Mouse (Mus musculus) megakaryocyte progenitor cell, adult 5-6 weeks (primary cell): ENCODE results near the gene Gse1. TPM values are rescaled to one million over a fixed set of nuclear protein-coding genes. Genes with fewer than 3 reads are reported as not detected.
"Not testable (repeated sequence)": the region's sequence is repeated elsewhere in the genome, so short reads cannot be mapped to it uniquely, and the experiment has no call there.

ENCODE experiments used
- ATAC-seq: replicated peaks from 2 replicates; pipeline ENCODE4 v1.8.0; 2016; ENCODE audit warnings: mild to moderate bottlenecking, moderate TSS enrichment, inconsistent platforms; ENCODE audit not compliant: poor library complexity
- total RNA-seq, 2 experiments: library from RNA; stranded (forward) in 1 of 2; stranded (reverse) in 1 of 2; fragments of 157-497, 149-512 nt in 1 of 2; fragments of 200-1000 nt in 1 of 2; gene quantifications; 2 replicates each; pipeline versions ENCODE4 v1.2.3 to v1.2.4; 2015 to 2017

Gene Gse1
- total RNA-seq, 2 experiments from 2014 or later = 11.2 to 32.6 TPM

- no peak for ATAC-seq
Measured at GRCm38 (mm10) chr8:120339743-120340142, 111.5 kb downstream of the Gse1 start.

- no peak for ATAC-seq
Measured at GRCm38 (mm10) chr8:120341124-120341523, 112.9 kb downstream of the Gse1 start.

GRCm38 (mm10) chr8:120342847-120343548, 114.7 kb downstream of the Gse1 start:
- ATAC-seq = peak; percentile 1; the same call in 1 of the 2 replicates

DNA sequence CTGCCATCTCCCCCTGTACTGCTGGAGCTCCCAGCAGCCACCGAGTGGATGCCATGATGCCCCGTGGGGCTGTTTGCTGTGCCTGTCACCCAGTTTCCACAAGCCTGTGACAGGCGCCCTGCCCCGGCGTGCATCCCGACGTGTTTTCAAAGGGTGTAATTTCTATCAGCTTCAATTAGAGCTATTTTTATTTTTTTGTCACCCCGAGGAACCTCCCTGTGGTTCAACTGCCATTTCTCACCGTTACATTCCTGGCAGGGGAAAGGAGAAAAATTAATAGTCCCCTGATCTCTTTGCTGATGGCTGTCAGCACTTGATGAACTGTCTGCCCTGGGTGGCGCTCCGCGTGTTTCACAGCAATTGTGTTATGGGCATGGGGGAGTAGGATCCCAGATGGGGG, 115.3 kb downstream of the Gse1 start:
- peak; percentile 38 for ATAC-seq

DNA sequence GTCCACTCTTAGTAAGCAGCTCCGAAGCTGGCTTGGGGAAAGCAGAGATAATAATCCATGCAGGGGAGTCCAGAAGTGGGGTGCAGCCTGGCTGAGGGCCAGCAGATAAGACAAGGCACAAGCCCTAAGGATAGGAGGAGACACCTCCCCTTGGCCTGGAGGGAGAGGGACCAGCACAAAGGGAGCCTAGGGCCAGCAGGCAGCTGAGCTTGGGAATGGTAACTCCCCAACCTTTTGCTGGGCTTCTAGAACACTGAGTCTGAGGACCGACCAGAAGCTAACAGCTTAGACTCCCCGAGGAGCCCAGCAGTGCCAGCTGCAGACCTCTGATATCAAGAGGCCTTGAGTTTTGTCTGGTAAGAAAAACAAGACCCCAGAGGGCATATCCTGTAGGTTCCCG, 115.9 kb downstream of the Gse1 start:
- peak; percentile 47 for ATAC-seq

GRCm38 (mm10) chr8:120344583-120344982, 116.3 kb downstream of the Gse1 start:
- ATAC-seq = peak; percentile 14

- no peak for ATAC-seq
Measured at GRCm38 (mm10) chr8:120347734-120348341, 119.6 kb downstream of the Gse1 start.

GRCm38 (mm10) chr8:120348922-120349321, 120.7 kb downstream of the Gse1 start:
- ATAC-seq = no peak

GRCm38 (mm10) chr8:120351332-120352071, 123.2 kb downstream of the Gse1 start:
- ATAC-seq = no peak

DNA sequence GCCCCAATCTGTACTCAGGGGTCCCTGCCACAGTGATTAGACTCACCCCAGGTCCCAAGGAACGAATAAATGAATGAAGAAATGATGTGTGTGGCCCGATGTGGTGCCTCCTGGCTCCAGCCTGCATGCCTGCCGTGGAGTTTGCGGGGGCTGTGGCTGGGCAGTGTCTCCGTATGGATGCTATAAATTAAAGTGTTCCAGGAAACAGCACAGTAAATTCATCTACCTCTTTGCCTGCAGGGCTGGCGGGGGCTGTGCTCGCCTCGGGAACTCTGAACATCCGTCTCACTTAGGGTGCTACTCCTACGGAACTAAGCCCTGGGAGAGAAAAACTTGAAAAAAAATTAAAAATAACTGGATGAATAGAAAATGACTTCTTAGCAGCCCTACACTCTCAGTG, 123.8 kb downstream of the Gse1 start:
- ATAC-seq = no peak

DNA sequence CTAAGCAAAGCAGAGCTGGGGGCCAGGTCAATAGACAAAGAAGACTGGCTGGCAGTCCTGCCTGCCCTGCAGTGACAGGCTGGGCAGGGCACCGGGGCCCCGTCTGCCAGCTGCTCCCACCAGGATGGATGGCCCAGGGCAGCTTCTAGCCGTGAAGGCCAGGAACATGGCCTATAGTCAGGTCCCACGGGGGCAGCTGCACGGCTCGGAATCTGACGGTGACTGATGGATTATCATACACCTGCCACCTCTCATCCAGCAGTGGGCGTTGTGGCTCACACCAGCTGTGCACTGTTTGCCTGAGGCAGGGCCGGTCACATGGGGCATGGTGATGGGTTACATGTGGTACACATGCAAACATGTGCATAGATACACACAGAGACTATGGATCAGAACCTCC, 127.8 kb downstream of the Gse1 start:
- no peak for ATAC-seq

GRCm38 (mm10) chr8:120357504-120357903, 129.2 kb downstream of the Gse1 start:
- no peak for ATAC-seq

DNA sequence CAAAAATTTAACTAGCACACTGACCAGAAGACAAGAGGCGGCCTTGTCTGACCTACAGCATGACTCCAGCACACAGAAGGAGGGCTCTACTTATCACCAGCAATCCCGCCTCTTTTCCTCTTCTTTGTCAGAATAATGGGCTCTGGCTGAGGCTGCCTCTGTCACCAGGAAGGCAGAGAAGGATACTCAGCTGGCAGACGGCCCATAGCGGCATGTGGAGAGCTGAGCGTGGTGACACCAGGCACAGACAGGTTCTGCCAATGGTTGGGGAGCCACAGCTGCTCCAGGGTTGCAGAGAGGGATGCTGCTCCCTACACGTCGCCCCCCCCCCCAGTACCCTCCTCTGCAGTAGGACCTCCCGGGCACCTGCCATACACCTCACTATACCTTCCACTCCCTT, 133.0 kb downstream of the Gse1 start:
- ATAC-seq = no peak

- peak; percentile 54 for ATAC-seq
Measured at GRCm38 (mm10) chr8:120363552-120364071, 135.4 kb downstream of the Gse1 start.

- peak; percentile 26 for ATAC-seq
Measured at GRCm38 (mm10) chr8:120364093-120364725, 136.0 kb downstream of the Gse1 start.

DNA sequence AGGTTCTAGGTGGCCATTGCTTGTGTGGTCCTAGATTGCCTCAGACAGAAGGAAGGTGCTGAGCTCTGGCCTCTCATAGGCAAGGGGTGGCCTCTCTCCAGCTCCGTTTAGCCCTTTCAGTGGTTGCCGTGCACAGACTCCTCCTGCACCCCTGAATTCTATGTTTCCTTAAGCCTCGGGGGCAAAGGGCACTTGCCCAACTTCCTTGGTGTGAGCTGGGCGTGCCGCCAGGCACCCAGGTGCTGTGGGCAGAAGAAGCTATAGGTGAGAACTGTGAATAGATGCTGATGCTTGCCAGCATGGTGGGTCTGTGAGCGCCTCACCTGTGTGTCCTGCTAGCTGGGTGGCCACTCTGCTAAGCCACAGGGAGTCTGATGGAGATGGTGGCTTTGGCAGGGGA, 138.6 kb downstream of the Gse1 start:
- no peak for ATAC-seq

- not testable (repeated sequence) for ATAC-seq
Measured at GRCm38 (mm10) chr8:120368191-120368590, 139.9 kb downstream of the Gse1 start.

- ATAC-seq = peak; percentile 62
Measured at GRCm38 (mm10) chr8:120368814-120369649, 140.8 kb downstream of the Gse1 start.

GRCm38 (mm10) chr8:120369956-120370355, 141.7 kb downstream of the Gse1 start:
- ATAC-seq = peak; percentile 23

GRCm38 (mm10) chr8:120370461-120370860, 142.2 kb downstream of the Gse1 start:
- no peak for ATAC-seq
